Mouse (Mus musculus) liver, embryonic 11.5 days (tissue): ENCODE data around the gene Gp1bb. TPM values are rescaled to one million over a fixed set of nuclear protein-coding genes. Genes with fewer than 3 reads are reported as not detected.

Experiments used
- ATAC-seq: fragments of 200-750 bp; cut with Nextera tagmentation; replicated peaks from 2 replicates; pipeline ENCODE4 v1.8.0; 2017; ENCODE audit warnings: moderate number of reproducible peaks, mild to moderate bottlenecking, moderate TSS enrichment, moderate library complexity; ENCODE audit not compliant: low FRiP score
- DNase-seq: peaks from one replicate; pipeline ENCODE4 v3.0.0-alpha.2; 2017; ENCODE audit warnings: low spot score
- H3K27ac ChIP-seq: fragments of 300-500 bp; sonication (generic); 2 replicates; pipeline ENCODE4 v1.5.1; 2014; ENCODE audit warnings: mild to moderate bottlenecking, low read depth, low read length, control low read depth
- H3K27me3 ChIP-seq: fragments of 300-500 bp; sonication (generic); replicated peaks from 2 replicates; pipeline ENCODE4 v1.6.1; 2014; ENCODE audit warnings: low read length, mixed read lengths; ENCODE audit not compliant: control insufficient read depth, insufficient read depth
- H3K36me3 ChIP-seq: fragments of 300-500 bp; sonication (generic); 2 replicates; pipeline ENCODE4 v1.6.1; 2014; ENCODE audit warnings: mild to moderate bottlenecking, low read length, moderate library complexity, mixed read lengths; ENCODE audit not compliant: control insufficient read depth, insufficient read depth
- H3K4me1 ChIP-seq: fragments of 300-500 bp; sonication (generic); replicated peaks from 2 replicates; pipeline ENCODE4 v1.6.1; 2014; ENCODE audit warnings: low read length, mixed read lengths; ENCODE audit not compliant: control insufficient read depth, insufficient read depth
- H3K4me2 ChIP-seq: fragments of 300-500 bp; sonication (generic); 2 replicates; pipeline ENCODE4 v1.6.1; 2014; ENCODE audit warnings: mild to moderate bottlenecking, control low read depth, moderate library complexity
- H3K4me3 ChIP-seq: fragments of 300-500 bp; sonication (generic); 2 replicates; pipeline ENCODE4 v1.5.1; 2014; ENCODE audit warnings: low read depth, low read length, control low read depth
- H3K9ac ChIP-seq: fragments of 300-500 bp; sonication (generic); 2 replicates; pipeline ENCODE4 v1.6.1; 2014; ENCODE audit warnings: low read depth, low read length, control low read depth
- H3K9me3 ChIP-seq: fragments of 300-500 bp; sonication (generic); 2 replicates; pipeline ENCODE4 v1.6.1; 2016; ENCODE audit warnings: low read length, inconsistent platforms, mixed read lengths; ENCODE audit not compliant: control insufficient read depth
- WGBS: fragments of 180-500 bp; shearing (Covaris S2); extraction: QIAGEN DNeasy Blood & Tissue Kit; methylation state at CpG from one replicate; pipeline ENCODE4 v1.1.7; 2014; 5-methylcytosine and 5-hydroxymethylcytosine counted together
- polyA plus RNA-seq: library from polyadenylated mRNA; unstranded; fragments of >200 nt; fragmentation: Nextera tagmentation; extraction: Ambion mirVana; gene quantifications from 2 replicates; pipeline ENCODE4 v1.2.1, GENCODE M21; 2014

The Gp1bb gene
- polyA plus RNA-seq: 42.4 and 46.3 TPM in 2 replicates

DNA sequence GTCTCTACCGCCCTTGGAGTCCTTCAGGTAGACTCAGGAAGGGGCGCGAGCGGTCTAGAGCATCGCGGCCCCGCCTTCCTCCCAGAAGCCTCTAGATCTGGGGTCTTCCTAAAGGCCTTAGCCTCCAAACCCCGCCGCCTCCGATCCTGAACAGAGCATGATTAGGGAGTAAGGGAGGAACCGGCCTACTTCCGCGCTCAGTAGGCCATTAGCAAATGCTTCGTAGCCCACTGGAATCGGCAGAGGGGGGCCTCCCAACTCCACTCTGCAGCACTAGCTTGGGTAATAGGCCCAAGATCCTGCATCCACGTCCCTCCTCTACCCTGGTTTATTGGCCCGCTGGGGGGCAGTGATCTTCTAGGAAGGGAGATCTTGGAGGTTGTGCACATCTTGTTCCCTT, at the start of gene Gp1bb:
Gene Gp1bb (minus strand): TSS at position 385 of the 400 bp plus-strand sequence.
- Histone ChIP-seq H3K9me3 (no peaks in the 10 kb centered on the region), H3K36me3 (no peaks in the 10 kb centered on the region), H3K27me3 (peaks cover 91% of the 10 kb centered on the region), H3K4me2 (peak within 1 kb of the TSS; percentile 78), H3K4me3 (peak within 1 kb of the TSS; percentile 51), H3K27ac (peak within 1 kb of the TSS; percentile 43; the same call in 1 of the 2 replicates), H3K9ac (peak within 1 kb of the TSS; percentile 10; the same call in 1 of the 2 replicates), H3K4me1 (peaks cover 26% of the 10 kb centered on the region)
- ATAC-seq: no peak
- 2% methylated on average over 17 of the region's 17 CpGs for WGBS
- DNase-seq: no peak

DNA sequence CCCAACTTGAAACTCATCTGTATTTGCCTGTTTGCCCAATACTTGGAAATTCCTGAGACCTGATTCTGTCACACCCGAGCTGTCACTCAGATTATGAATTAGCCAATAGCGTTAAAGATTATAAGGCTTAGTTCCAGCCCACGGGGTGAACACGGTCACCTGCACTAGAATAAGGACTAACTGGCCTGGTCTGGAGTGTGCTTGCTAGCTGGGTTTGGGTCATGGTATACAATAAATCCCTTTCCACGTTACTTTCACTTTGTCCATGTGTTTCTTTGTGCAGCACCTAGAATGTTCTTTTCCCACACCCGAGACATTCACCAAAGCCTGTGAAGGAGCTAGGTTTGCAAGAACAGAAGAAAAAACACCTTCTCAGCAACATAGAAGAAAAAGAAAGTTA, 47.7 kb upstream of the Gp1bb start:
- Histone ChIP-seq H3K27ac (no peak overlapping the region), H3K4me1 (no peaks in the 10 kb centered on the region), H3K9me3 (no peaks in the 10 kb centered on the region), H3K36me3 (no peaks in the 10 kb centered on the region), H3K4me3 (no peak overlapping the region), H3K27me3 (no peaks in the 10 kb centered on the region; the same call in 1 of the 2 replicates), H3K4me2 (no peak overlapping the region), H3K9ac (no peak overlapping the region)
- 73% methylated on average over 6 of the region's 6 CpGs for WGBS
- DNase-seq (no peak), ATAC-seq (no peak)

- DNase-seq: no peak
- no peaks in the 10 kb centered on the region for H3K4me1 ChIP-seq
- H3K4me3 ChIP-seq: no peak overlapping the region
- H3K9ac ChIP-seq: no peak overlapping the region
- no peaks in the 10 kb centered on the region for H3K36me3 ChIP-seq
- no peak overlapping the region for H3K27ac ChIP-seq
- ATAC-seq: no peak
- 67% methylated on average over 4 of the region's 4 CpGs for WGBS
- H3K9me3 ChIP-seq: no peaks in the 10 kb centered on the region
- no peak overlapping the region for H3K4me2 ChIP-seq
- H3K27me3 ChIP-seq: no peaks in the 10 kb centered on the region
Measured at GRCm38 (mm10) chr16:18658597-18658996, 36.4 kb upstream of the Gp1bb start.

DNA sequence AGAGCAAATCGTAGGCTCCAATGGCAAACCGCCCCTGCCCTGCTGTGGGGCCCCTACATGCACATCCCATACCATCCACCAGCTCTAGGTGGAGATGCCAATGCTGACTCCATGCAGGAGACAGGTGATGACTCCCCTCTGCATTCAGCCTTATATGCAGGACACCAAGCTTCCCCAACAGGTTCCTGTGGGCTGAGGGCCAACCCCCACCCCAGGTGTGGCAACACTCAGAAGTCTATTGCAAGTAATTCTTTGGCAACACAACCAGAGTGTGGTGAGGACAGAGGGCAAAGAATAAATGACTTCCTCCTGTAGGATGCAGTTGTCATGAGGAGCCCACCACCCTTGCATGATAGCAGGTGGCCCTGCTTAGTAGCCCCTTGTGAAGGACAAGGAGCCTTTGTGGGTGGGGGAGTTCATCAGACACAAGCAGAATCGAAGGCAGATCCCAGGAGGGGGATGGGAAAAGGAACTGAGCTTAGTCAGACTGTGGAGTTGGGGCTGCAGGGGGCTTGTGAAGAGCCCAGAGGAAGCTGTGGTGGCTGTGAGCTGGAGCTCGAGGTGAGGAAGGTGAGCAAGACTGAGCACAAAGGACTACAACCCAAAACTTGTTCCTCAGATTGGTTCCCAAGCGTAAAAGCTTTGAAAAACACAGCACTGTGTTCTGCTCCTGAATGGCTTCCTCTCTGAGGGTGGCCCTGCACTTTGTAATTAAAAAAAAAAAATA, 33.3 kb upstream of the Gp1bb start:
- WGBS: 43% methylated on average over 5 of the region's 5 CpGs
- Histone ChIP-seq H3K27me3 (no peaks in the 10 kb centered on the region), H3K4me2 (no peak overlapping the region), H3K9me3 (no peaks in the 10 kb centered on the region), H3K36me3 (no peaks in the 10 kb centered on the region), H3K9ac (no peak overlapping the region), H3K27ac (no peak overlapping the region), H3K4me3 (no peak overlapping the region), H3K4me1 (no peaks in the 10 kb centered on the region)
- ATAC-seq: no peak
- DNase-seq: no peak

GRCm38 (mm10) chr16:18653290-18654160, 31.3 kb upstream of the Gp1bb start:
- 83% methylated on average over 6 of the region's 6 CpGs for whole genome bisulfite sequencing

DNA sequence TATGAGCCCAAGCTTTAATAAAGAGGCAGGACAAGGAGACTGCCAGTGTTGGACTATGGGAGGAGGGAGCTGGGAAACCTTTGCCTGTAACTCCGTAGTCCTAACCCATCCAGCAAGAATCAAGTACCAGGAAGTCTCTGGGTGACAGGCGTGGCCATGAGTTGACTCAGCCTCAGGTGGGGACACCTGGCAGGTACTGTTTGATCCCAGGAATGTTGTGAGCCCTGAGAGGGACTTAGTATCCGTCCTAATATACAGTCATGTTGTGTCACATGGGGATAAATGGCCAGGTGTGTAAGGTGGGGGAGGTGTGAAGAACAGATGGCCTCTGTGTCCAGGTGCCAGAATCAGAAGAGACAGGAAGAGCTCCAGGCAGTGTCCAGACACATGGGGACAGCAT, 26.9 kb upstream of the Gp1bb start:
- ATAC-seq (no peak), DNase-seq (no peak)
- no peak overlapping the region for H3K27ac ChIP-seq
- H3K9ac ChIP-seq: no peak overlapping the region
- H3K27me3 ChIP-seq: no peaks in the 10 kb centered on the region
- H3K9me3 ChIP-seq: no peaks in the 10 kb centered on the region
- 63% methylated on average over 3 of the region's 3 CpGs for WGBS
- H3K4me1 ChIP-seq: no peaks in the 10 kb centered on the region
- no peaks in the 10 kb centered on the region for H3K36me3 ChIP-seq
- H3K4me2 ChIP-seq: no peak overlapping the region
- H3K4me3 ChIP-seq: no peak overlapping the region

More at GRCm38 (mm10) chr16:18653290-18654160, 31.3 kb upstream of the Gp1bb start:
- no peaks in the 10 kb centered on the region for H3K4me1 ChIP-seq
- no peak overlapping the region for H3K4me3 ChIP-seq
- DNase-seq: no peak
- no peak overlapping the region for H3K9ac ChIP-seq
- no peaks in the 10 kb centered on the region for H3K27me3 ChIP-seq
- no peak overlapping the region for H3K27ac ChIP-seq
- ATAC-seq: no peak
- H3K9me3 ChIP-seq: no peaks in the 10 kb centered on the region
- no peaks in the 10 kb centered on the region for H3K36me3 ChIP-seq
- no peak overlapping the region for H3K4me2 ChIP-seq

DNA sequence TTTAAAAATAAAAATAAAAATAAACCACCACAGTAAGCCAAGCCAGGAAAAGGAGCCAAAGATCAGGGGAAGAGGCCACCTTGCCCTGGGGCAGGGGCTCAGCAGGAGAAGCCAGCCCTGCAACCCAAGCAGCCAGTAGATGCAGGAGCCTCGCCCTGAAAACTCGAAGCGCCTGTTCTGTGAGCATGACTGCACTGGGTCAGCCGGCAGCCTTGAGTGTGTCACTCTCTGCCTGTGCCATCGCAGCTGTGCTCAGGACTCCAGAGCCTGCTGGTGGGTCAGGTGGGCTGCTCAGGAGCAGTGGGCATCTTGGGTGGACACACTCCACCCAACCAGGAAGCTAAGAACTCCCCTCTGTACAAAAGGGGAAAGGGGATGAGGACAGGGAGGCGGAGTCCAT, 23.1 kb upstream of the Gp1bb start:
- H3K27ac ChIP-seq: no peak overlapping the region
- ATAC-seq (no peak), DNase-seq (no peak)
- H3K36me3 ChIP-seq: no peaks in the 10 kb centered on the region
- H3K9ac ChIP-seq: no peak overlapping the region
- no peaks in the 10 kb centered on the region for H3K9me3 ChIP-seq
- no peak overlapping the region for H3K4me3 ChIP-seq
- H3K27me3 ChIP-seq: no peaks in the 10 kb centered on the region; the same call in 1 of the 2 replicates
- H3K4me1 ChIP-seq: no peaks in the 10 kb centered on the region
- 77% methylated on average over 6 of the region's 6 CpGs for WGBS
- no peak overlapping the region for H3K4me2 ChIP-seq

DNA sequence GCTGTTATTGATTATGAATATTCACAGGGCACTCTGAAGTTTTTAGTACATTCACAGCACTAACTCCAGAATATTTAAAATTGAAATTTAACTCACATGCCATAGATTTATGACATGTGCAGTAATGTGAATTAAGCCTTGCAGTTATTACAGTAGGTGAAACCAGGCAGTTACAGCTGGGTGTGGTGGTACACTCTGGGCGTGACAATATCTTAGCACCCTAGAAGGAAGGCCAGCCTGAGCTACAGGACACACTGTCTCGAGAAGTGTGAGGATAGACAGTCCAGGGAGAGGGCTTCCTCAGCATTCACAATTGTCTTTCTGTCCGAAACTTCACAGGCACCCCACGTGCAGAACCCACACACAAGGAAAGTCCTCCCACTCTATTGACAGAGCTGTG, 22.3 kb upstream of the Gp1bb start:
- Histone ChIP-seq H3K4me3 (no peak overlapping the region), H3K27me3 (no peaks in the 10 kb centered on the region; the same call in 1 of the 2 replicates), H3K9ac (no peak overlapping the region), H3K9me3 (no peaks in the 10 kb centered on the region), H3K4me1 (no peaks in the 10 kb centered on the region), H3K27ac (no peak overlapping the region), H3K36me3 (no peaks in the 10 kb centered on the region), H3K4me2 (no peak overlapping the region)
- WGBS: 75% methylated on average over 4 of the region's 4 CpGs
- DNase-seq (no peak), ATAC-seq (no peak)
